Comparison of ENCODE assay signal across 21 mouse cellular contexts in the genomic region with DNA sequence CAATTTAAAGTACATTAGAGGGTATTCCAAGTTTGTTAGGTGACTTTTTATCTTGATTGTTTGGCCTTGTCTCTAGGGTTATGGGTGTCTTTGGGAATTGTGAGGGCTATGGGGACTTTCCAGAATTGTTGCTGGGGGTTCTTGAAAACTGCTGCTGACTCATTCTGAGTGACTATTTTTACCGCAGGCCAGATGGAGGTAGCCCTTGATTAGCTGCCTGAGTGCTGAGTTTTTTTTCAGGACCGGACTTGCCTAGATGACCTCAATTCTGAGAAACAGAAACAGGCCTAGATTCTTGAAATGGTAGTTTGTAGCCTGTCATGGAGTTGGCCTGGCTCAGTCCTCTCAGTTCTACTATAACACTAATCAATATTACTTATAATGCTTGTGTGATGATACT.
DNase-seq lines count a peak whose midpoint lies in the region; ATAC-seq lines count a peak whose summit lies in the region.
"Had no signal": no experiment of that assay in that cellular context is flagged by ENCODE, and none has a peak within 500 bp of the region (broad histone marks: within the 10 kb centered on the region; RNA-seq: fewer than 3 reads in every experiment).

No protein-coding gene starts in this region.

- H3K27ac ChIP-seq in liver, embryonic 12.5 days, result no peak overlapping the region
- H3K27ac ChIP-seq: embryonic facial prominence, embryonic 10.5 days; forebrain, embryonic 13.5 days; heart, adult 2 months; heart, embryonic 15.5 days; hindbrain, embryonic 10.5 days; hindbrain, embryonic 15.5 days had no signal

- H3K9me3 ChIP-seq in liver, embryonic 12.5 days (replicated peaks), result no peaks in the 10 kb centered on the region
- H3K9me3 ChIP-seq: embryonic facial prominence, embryonic 10.5 days; forebrain, embryonic 13.5 days; heart, embryonic 15.5 days; hindbrain, embryonic 10.5 days; hindbrain, embryonic 15.5 days had no signal

- ATAC-seq in cerebellum, adult (ENCODE audit: insufficient number of reproducible peaks, low FRiP score, low TSS enrichment), result peak; percentile 79
- no peak for ATAC-seq in liver, embryonic 12.5 days
- ATAC-seq: forebrain, embryonic 13.5 days; forebrain, postnatal 0 days; intestine, embryonic 16.5 days had no signal

- H3K27me3 ChIP-seq in liver, embryonic 12.5 days (replicated peaks), result no peaks in the 10 kb centered on the region
- H3K27me3 ChIP-seq: forebrain, embryonic 13.5 days; heart, embryonic 15.5 days; hindbrain, embryonic 15.5 days had no signal

- H3K4me3 ChIP-seq in liver, embryonic 12.5 days, result no peak overlapping the region
- H3K4me3 ChIP-seq: embryonic facial prominence, embryonic 10.5 days; forebrain, embryonic 13.5 days; heart, adult 2 months; heart, embryonic 15.5 days; hindbrain, embryonic 10.5 days; hindbrain, embryonic 15.5 days had no signal

- no peaks in the 10 kb centered on the region for H3K4me1 ChIP-seq in liver, embryonic 12.5 days
- H3K4me1 ChIP-seq: embryonic facial prominence, embryonic 10.5 days; forebrain, embryonic 13.5 days; heart, embryonic 15.5 days; hindbrain, embryonic 10.5 days; hindbrain, embryonic 15.5 days had no signal

- H3K4me2 ChIP-seq in liver, embryonic 12.5 days, result no peak overlapping the region
- H3K4me2 ChIP-seq: forebrain, embryonic 13.5 days; heart, embryonic 11.5 days; heart, embryonic 15.5 days; hindbrain, embryonic 15.5 days had no signal

- H3K9ac ChIP-seq in liver, embryonic 12.5 days, result no peak overlapping the region
- H3K9ac ChIP-seq: forebrain, embryonic 13.5 days; forebrain, postnatal 0 days; heart, embryonic 15.5 days; hindbrain, embryonic 15.5 days had no signal

- DNase-seq in cerebellum, postnatal 4 days (ENCODE audit: low spot score in 2 of 2), result no peak
- DNase-seq in A20 (ENCODE audit: low read depth, low spot score), result peak; percentile 5
- DNase-seq in brain, adult 2 months (ENCODE audit: low read depth, low spot score), result peak; percentile 74
- peak; percentile 17 for DNase-seq in cerebellum, adult 9-10 months
- DNase-seq in urinary bladder, postnatal 14 days (ENCODE audit: low spot score), result no peak
- no peak for DNase-seq in adipocyte (ENCODE audit: low spot score)
- DNase-seq: adrenal gland, postnatal 10 days; forebrain, postnatal 0 days; gastrocnemius, postnatal 36 days; heart, adult 2 months; heart, postnatal 14 days; kidney, adult 2 months had no signal

- no peaks in the 10 kb centered on the region for H3K36me3 ChIP-seq in liver, embryonic 12.5 days
- H3K36me3 ChIP-seq: embryonic facial prominence, embryonic 10.5 days; heart, embryonic 15.5 days; hindbrain, embryonic 10.5 days; hindbrain, embryonic 15.5 days had no signal

- WGBS in liver, embryonic 12.5 days (ENCODE audit: insufficient replicate concordance), result 66% methylated on average over 2 of the region's 2 CpGs

Comparison
In these comparisons a context has a peak if more than half of its experiments do, and no peak if none do; other contexts are left out.
1. DNase-seq: peak in A20 (single experiment), brain, adult 2 months (single experiment) and cerebellum, adult 9-10 months (single experiment); none in cerebellum, postnatal 4 days (0 of 2), urinary bladder, postnatal 14 days (single experiment) and adipocyte (single experiment).